Mouse (Mus musculus): ENCODE measurements around the gene Napsa. TPM values are rescaled to one million over a fixed set of nuclear protein-coding genes. Genes with fewer than 3 reads are reported as not detected.

The Napsa gene
- total RNA-seq (2015) (219 and 232 TPM in 2 replicates), total RNA-seq (2017) (91.2 and 121 TPM in 2 replicates)

GRCm38 (mm10) chr7:44572213-44572701 lies at the start of gene Napsa:
Gene Napsa, plus strand, starts transcription at chr7:44572380.
- peak; percentile 88 for ATAC-seq (replicated peaks; ENCODE audit: poor library complexity)

GRCm38 (mm10) chr7:44523056-44523455 lies 49.1 kb upstream of the Napsa start:
- ATAC-seq (replicated peaks; ENCODE audit: poor library complexity): no peak

DNA sequence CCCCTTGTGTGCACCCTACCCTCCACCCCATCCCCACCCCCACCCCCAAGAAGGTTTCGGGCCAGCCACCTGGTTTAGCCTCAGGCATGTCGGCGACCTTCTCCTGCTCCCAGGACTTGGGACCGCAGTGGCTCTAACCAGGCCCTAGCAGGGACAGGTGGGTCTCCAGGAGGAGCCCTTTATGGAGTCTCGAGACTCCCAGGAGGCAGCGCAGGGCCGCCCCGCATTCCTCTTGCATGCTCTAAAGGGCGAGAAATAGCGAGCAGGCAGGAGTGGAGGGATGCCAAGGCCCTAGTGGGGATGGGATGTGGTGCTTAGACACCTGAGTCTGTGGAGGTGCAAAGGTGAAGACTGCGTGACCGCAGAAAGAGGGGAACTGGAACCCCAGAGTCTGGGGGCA lies 47.7 kb upstream of the Napsa start, which contains the start of gene Mybpc2:
Gene Mybpc2 (minus strand): TSS at position 155 of the 400 bp plus-strand sequence.
- no peak for ATAC-seq (replicated peaks; ENCODE audit: poor library complexity)

GRCm38 (mm10) chr7:44525126-44525832 lies 46.9 kb upstream of the Napsa start:
- ATAC-seq (replicated peaks; ENCODE audit: poor library complexity): no peak

DNA sequence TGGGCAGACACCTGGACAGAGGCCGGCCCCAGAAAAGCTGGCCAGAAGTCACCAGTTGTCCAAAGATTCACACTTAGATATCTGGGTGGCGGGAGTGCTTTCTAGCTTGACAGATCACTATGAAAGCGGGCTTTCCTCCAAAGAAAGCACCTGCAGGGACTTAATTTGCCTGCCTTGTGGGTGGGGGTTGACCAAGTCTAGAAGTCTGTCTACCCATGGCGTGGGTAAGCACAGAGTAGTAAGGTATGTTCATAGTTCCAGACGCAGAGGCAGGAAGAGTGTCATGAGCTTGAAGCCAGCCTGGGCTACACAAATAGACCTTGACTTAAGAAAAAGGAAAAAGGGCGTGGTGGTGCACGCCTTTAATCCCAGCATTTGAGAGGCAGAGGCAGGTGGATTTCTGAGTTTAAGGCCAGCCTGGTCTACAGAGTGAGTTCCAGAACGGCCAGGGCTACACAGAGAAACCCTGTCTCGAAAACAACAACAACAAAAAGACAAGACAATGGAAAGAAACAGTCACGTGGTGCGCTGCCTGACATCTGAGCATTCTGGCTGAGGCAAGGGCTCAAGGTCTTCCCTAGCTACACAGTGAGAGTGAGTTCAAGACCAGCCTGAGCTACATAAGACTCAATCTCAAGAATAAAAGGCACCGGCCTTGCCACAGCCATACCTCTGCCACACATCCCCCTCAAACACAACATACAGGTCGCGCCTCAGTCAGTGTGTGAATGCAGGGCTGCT lies 45.6 kb upstream of the Napsa start:
- no peak for ATAC-seq (replicated peaks; ENCODE audit: poor library complexity)

- ATAC-seq (replicated peaks; ENCODE audit: poor library complexity): peak; percentile 88
These were observed 44.4 kb upstream of the Napsa start for GRCm38 (mm10) chr7:44527483-44528398.

- ATAC-seq (replicated peaks; ENCODE audit: poor library complexity): no peak
These were observed 42.7 kb upstream of the Napsa start for GRCm38 (mm10) chr7:44529518-44529917.

GRCm38 (mm10) chr7:44530507-44530906 lies 41.7 kb upstream of the Napsa start:
- no peak for ATAC-seq (replicated peaks; ENCODE audit: poor library complexity)

DNA sequence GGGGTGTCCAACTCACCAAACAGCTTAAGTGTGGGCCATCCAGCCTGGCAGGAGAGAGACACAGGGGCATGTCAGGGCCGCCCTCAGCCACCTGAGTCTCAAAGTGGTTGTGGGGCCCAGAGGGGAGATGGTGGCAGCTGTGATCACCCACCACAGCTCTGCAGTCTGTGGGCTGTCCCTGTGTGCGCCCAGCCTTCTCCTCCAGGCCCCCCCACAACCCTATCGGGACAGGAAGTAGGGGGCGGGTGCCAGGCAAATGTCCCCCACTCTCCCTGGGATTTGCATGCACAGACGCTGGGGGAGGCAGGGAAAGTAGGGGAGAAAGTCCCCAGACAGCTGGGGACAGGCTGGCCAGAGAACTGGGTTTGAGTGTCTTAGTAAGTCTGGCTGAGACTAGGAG lies 41.0 kb upstream of the Napsa start:
- no peak for ATAC-seq (replicated peaks; ENCODE audit: poor library complexity)

DNA sequence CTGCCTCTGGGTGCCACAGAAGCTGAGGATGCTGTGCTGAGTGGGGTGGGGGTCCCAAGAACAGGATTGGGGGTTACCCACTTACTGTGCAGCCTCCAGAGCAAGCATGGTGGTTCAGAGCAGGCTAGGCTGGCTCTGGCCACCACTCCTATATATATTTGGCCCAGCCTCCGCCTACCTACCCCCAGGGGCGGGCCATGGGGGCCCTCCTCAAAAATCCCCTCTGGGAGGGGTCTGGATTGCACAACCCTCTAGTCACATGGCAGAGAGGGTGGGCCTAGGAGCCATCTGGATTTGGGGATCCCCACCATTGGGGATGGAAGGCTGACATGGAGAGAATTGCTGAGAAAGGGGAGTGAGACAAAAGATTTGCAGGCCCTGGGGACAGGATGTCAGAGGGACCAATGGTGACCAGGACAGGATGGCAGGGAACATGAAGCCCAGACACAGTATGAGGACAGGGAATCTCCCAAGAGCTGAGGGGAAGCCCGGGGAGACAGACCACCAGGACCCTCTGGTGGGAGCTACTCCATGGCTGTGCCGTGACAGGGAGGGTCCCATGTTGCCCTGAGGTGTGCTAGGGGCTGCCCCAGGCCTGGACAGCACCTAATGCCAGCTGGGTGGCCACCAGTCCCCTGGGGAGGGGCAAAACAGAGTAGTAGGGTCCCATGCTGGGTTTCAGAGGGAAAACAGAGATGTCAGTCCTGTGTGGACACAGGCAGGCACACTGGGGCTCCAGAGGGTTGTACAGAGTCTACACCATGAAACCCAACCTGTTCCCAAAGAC lies 40.0 kb upstream of the Napsa start, which contains the start of gene Spib:
Gene Spib (minus strand): TSS at position 126 of the 787 bp plus-strand sequence.
- ATAC-seq (replicated peaks; ENCODE audit: poor library complexity): no peak

DNA sequence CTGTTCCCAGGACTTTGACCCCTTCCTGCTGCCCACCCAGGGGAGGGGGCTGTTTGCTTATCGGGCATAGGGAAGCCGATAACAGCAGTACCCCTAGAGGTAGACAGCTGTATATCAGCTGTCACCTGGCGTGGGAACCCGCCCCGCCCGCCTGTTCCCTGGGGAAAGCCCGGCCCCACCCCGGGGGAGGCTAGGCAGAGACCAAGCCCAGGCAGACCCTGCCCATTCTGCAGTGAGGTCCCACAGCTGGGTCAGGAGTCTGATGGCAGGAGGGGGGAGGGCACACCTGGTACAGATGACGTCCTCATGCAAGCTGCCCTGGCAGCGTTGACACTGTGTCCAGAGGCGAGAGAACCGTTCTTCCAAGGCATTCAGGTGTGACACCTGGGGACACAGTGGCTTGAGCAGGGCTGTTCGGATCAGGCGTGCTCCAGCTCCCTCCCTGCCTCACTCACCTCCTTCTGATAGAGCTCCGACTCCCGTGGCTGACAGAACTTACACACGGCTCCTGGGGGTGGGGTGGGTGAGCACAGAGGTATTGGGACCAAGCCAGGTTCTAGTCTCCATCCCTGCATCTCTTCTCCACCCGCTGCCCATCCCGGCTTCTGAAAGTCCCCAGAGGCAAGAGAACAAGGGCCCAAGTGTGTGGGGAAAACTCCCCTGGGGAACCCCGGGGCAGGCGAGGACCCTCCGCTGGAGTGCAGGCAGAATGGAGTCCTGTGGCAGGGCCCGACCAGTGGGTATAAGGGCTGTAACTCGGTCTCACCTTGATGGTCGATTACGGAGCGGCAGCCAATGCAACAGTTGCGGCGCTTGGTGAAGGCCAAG lies 39.0 kb upstream of the Napsa start:
- no peak for ATAC-seq (replicated peaks; ENCODE audit: poor library complexity)

- no peak for ATAC-seq (replicated peaks; ENCODE audit: poor library complexity)
These were observed 38.5 kb upstream of the Napsa start for GRCm38 (mm10) chr7:44533746-44534045.

DNA sequence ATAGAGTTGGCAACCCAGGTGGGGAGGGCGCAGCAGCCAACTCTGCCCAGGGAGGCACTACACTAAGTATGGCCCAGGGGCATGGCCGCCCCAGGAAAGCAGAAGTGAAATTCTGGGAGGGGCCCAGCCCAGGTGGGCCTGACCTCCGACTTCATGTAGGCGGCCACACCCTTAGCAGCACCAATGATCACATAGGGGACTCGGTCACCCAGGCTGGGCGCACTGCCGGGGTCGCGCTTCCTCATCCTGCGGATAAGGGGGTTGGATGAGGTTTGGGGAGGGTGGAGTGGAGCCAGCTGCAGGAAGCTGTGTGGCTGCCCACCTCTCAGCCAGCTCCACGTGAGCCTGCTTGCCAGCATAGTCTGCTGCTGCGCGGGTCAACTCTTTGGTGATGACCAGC lies 37.9 kb upstream of the Napsa start:
- peak; percentile 63 for ATAC-seq (replicated peaks; ENCODE audit: poor library complexity)

DNA sequence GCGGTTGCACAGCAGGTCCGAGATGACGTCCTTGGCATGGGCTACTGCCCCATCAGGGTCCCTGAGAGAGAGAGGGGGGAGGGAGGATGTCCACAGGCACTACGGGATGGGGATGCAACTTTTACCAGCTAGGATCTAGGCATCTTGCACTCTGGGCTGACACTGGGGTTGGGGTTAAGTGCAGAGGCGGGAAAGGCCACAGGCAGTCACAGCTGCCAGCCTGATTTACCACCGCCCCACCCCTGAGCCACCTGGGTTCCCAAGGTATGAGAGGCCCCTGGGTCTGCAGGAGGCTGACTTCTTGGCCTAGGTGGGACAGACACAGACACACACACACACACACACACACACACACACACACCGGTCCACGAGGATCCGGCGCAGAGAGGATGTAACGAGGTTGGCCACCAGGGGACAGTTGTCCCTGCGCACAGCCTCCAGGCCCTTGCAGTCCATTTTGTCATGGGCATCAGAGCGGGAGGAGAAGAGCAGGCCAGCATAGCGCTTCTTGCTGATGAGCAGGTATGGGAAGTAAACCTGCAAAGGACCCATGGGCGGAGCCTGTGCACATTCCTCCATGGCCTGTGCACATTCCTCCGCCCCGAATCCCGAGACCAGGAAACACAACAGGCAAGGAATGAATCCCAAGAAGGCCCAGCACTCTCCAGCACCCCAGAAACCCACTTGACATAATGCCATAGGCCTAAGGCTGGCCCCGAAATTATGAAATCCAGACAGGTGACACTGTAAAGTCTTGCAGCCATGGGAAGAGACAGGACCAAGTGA lies 37.3 kb upstream of the Napsa start:
- ATAC-seq (replicated peaks; ENCODE audit: poor library complexity): no peak; the same call in 1 of the 2 replicates

DNA sequence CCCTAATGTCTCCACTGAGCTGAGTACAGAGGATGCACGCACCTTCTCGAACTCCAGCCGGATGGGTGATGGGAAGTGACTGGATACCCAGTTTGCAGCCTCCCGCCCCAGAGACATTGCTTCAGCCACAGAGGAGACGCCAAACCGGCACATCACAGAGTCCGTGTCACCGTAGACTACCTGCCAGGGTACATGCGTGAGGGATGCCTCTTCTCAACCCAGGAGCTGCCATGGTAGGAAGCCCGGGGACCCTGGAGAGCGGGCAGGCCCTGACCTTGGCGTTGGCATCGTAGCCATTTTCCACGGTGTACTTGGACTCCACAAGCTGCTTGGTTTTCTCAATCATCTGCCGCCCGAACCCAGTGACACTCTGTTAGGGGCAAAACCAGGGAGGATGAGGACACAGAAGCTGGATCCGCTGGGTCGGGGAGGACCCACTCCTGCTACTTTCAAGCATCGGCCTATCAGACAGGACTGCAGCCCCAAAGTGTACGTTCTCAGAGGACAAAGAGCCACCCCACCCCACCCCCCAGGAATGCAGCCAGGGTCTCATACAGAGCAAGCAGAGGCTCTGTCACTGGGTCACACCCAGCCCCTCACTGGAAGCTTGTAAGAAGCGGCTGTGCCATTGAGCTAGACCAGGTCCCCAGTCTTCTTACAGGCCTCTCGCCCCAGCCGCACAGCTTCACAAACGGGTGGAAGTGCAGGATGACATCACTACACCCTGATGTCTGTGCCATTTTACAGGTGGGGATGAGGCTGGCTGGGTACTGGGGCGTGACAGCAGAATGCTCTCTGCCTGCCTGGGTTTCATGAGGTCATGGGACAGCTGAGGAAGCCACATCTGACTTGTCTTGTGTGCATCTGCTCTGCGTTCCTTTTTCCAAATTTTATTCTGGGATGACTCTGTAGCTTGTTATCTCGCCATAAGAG lies 36.3 kb upstream of the Napsa start:
- no peak for ATAC-seq (replicated peaks; ENCODE audit: poor library complexity)

- no peak for ATAC-seq (replicated peaks; ENCODE audit: poor library complexity)
These were observed 35.6 kb upstream of the Napsa start for GRCm38 (mm10) chr7:44536590-44536968.

DNA sequence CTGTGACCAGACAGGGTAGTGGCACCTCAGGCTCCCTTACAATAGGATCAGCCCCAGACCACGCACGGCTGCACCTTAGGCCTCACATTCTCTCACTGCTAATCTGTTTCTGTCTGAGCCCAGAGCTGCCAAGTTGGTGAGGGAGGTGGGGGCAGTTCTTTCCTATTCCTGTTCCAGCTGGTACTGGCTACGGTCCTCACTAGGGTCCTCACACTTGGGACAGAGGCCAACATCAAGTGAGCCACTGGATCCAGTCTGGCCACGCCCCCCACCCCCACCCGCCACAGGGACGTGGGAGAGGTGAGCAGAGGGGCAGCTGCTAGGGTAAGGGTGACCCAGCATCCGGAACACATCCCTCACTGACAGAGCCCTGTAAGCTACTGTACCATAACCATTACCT lies 35.2 kb upstream of the Napsa start:
- no peak for ATAC-seq (replicated peaks; ENCODE audit: poor library complexity)

GRCm38 (mm10) chr7:44537496-44537895 lies 34.7 kb upstream of the Napsa start:
- no peak for ATAC-seq (replicated peaks; ENCODE audit: poor library complexity)
